Mouse (Mus musculus) subcutaneous adipose tissue, adult 2 months (tissue): ENCODE measurements around the gene Abi3bp. TPM values are rescaled to one million over a fixed set of nuclear protein-coding genes. Genes with fewer than 3 reads are reported as not detected.

Source experiments
- polyA plus RNA-seq: library from polyadenylated mRNA; depleted of rRNA; stranded (reverse); fragments of >200 nt; gene quantifications from 2 replicates; pipeline ENCODE4 v1.2.3, GENCODE M21; 2012; ENCODE audit warnings: low replicate concordance; rRNA removed

Gene Abi3bp
- 10.5 and 17.3 TPM in 2 replicates for polyA plus RNA-seq

GRCm38 (mm10) chr16:56477677-56478574 is at the start of gene Abi3bp:
Abi3bp (plus strand) TSS chr16:56477878.

GRCm38 (mm10) chr16:56717224-56718200 is 239.8 kb downstream of the Abi3bp start, which contains the start of gene Tfg:
Tfg (minus strand) TSS chr16:56717450.

Other genes with a start within 250 kb of the Abi3bp start
- gene Tfg, start 239.6 kb downstream of the Abi3bp start, polyA plus RNA-seq: 89.6 and 115 TPM in 2 replicates